Mouse (Mus musculus) testis, adult 2 months (tissue): ENCODE data around the gene Zfp763.
"Not testable (repeated sequence)": the region's sequence is repeated elsewhere in the genome, so short reads cannot be mapped to it uniquely, and the experiment has no call there.

Experiments
- CTCF ChIP-seq: fragments of 200-500 bp; IDR thresholded peaks from 2 replicates; pipeline ENCODE4 v1.5.1; 2012; ENCODE audit warnings: low read depth, mild to moderate bottlenecking, inconsistent platforms, low read length, moderate library complexity; ENCODE audit not compliant: control insufficient read depth, insufficient read depth, insufficient replicate concordance
- POLR2A ChIP-seq: fragments of 200-500 bp; IDR thresholded peaks from 2 replicates; pipeline ENCODE4 v1.6.1; 2012; ENCODE audit warnings: low read depth, mild to moderate bottlenecking, inconsistent platforms, low read length, moderate library complexity; ENCODE audit not compliant: control insufficient read depth

DNA sequence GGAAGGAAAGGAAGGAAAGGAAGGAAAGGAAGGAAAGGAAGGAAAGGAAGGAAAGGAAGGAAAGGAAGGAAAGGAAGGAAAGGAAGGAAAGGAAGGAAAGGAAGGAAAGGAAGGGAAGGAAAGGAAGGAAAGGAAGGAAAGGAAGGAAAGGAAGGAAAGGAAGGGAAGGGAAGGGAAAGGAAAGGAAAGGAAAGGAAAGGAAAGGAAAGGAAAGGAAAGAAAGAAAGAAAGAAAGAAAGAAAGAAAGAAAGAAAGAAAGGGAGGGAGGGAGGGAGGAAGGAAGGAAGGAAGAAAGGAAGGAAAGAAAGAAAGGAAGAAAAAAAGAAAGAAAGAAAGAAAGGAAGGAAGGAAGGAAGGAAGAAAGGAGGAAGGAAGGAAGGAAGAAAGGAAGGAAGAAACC lies 12.8 kb downstream of the Zfp763 start:
- not testable (repeated sequence) for TF ChIP-seq POLR2A, CTCF
